Mouse (Mus musculus) limb, embryonic 15.5 days (tissue): ENCODE results near the gene Elk3. TPM values are rescaled to one million over a fixed set of nuclear protein-coding genes. Genes with fewer than 3 reads are reported as not detected.

Source experiments
- ATAC-seq: fragments of 200-750 bp; cut with Nextera tagmentation; 2 replicates; pipeline ENCODE4 v1.8.0; 2017; ENCODE audit warnings: low read depth, moderate TSS enrichment; ENCODE audit not compliant: insufficient number of reproducible peaks, low FRiP score, low TSS enrichment
- H3K27ac ChIP-seq: fragments of 300-500 bp; sonication (generic); 2 replicates; pipeline ENCODE4 v1.5.1; 2015; ENCODE audit warnings: moderate library complexity, mild to moderate bottlenecking, inconsistent platforms
- H3K27me3 ChIP-seq: fragments of 300-500 bp; sonication (generic); 2 replicates; pipeline ENCODE4 v1.6.1; 2015; ENCODE audit warnings: inconsistent platforms
- H3K36me3 ChIP-seq: fragments of 300-500 bp; sonication (generic); 2 replicates; pipeline ENCODE4 v1.6.1; 2015; ENCODE audit warnings: inconsistent platforms
- H3K4me1 ChIP-seq: fragments of 300-500 bp; sonication (generic); 2 replicates; pipeline ENCODE4 v1.6.1; 2015; ENCODE audit warnings: inconsistent platforms
- H3K4me2 ChIP-seq: fragments of 300-500 bp; sonication (generic); 2 replicates; pipeline ENCODE4 v1.6.1; 2015; ENCODE audit warnings: mild to moderate bottlenecking, inconsistent platforms
- H3K4me3 ChIP-seq: fragments of 300-500 bp; sonication (generic); 2 replicates; pipeline ENCODE4 v1.5.1; 2015; ENCODE audit warnings: mild to moderate bottlenecking, inconsistent platforms
- H3K9ac ChIP-seq: fragments of 300-500 bp; sonication (generic); 2 replicates; pipeline ENCODE4 v1.6.1; 2015; ENCODE audit warnings: inconsistent platforms
- H3K9me3 ChIP-seq: fragments of 300-500 bp; sonication (generic); 2 replicates; pipeline ENCODE4 v1.6.1; 2016; ENCODE audit warnings: inconsistent platforms
- WGBS: fragments of 180-500 bp; shearing (Covaris S2); methylation state at CpG from one replicate; pipeline ENCODE4 v1.1.7; 2015; 5-methylcytosine and 5-hydroxymethylcytosine counted together
- polyA plus RNA-seq: library from polyadenylated mRNA; unstranded; fragments of >200 nt; fragmentation: Nextera tagmentation; extraction: Ambion mirVana; gene quantifications from 2 replicates; pipeline ENCODE4 v1.2.1, GENCODE M21; 2015

Elk3 gene
- polyA plus RNA-seq, 1 experiment from 2014 or later = 36.2 TPM

DNA sequence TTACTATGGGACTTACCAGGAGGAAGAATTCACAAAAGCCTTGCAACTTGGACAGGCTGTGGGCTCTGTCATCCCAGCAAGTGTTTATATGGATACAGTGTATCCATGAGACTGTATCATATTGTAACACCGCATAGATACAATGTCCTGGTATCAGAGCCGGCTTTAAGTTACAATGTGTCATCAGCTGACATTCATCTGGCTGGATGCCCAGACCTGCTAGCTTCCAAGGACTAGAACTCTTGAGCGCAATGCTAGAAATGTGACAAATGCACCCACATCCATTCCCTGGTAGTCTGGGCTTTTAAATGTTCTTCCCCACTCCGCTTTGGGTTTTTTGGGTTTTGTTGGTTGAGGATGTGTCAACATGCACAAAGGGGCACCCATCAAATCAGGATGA is 22.6 kb downstream of the Elk3 start:
- H3K27ac ChIP-seq = no peak overlapping the region
- H3K36me3 ChIP-seq = peaks cover 18% of the 10 kb centered on the region
- no peak for ATAC-seq
- H3K4me2 ChIP-seq = no peak overlapping the region
- H3K27me3 ChIP-seq = no peaks in the 10 kb centered on the region
- peaks cover 21% of the 10 kb centered on the region for H3K4me1 ChIP-seq
- H3K4me3 ChIP-seq = no peak overlapping the region
- no peaks in the 10 kb centered on the region for H3K9me3 ChIP-seq
- no peak overlapping the region for H3K9ac ChIP-seq
- WGBS = 51% methylated on average over 4 of the region's 4 CpGs

- H3K9ac ChIP-seq = no peak overlapping the region
- H3K4me2 ChIP-seq = no peak overlapping the region
- H3K9me3 ChIP-seq = no peaks in the 10 kb centered on the region
- no peak overlapping the region for H3K27ac ChIP-seq
- no peak for ATAC-seq
- H3K36me3 ChIP-seq = peaks cover 21% of the 10 kb centered on the region
- H3K27me3 ChIP-seq = no peaks in the 10 kb centered on the region
- 78% methylated on average over 8 of the region's 8 CpGs for WGBS
- H3K4me3 ChIP-seq = no peak overlapping the region
- H3K4me1 ChIP-seq = peaks cover 21% of the 10 kb centered on the region
Measured at GRCm38 (mm10) chr10:93287551-93288145, 23.3 kb downstream of the Elk3 start.

DNA sequence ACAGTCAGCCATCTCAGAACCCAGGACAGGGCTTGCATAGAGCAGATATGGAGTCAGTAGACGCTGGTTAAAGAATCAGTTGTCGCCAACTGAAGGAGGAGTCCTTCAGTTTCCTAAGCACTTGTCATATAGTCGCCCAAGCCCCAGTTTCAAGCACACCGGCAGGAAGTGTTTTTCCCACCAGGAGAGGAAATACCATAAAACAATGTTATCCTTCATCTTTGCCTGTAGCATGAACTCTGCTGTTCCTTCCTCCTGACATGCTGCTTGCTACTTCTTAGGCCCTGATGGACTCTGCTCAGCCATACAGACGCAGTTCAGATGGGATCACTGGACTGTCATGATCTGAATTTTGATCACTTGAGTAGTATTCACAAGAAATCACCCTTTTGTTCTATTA is 25.4 kb downstream of the Elk3 start:
- 78% methylated on average over 5 of the region's 5 CpGs for WGBS
- ATAC-seq = no peak
- Histone ChIP-seq H3K36me3 (peaks cover 37% of the 10 kb centered on the region), H3K4me3 (no peak overlapping the region), H3K9ac (no peak overlapping the region), H3K4me2 (no peak overlapping the region), H3K9me3 (no peaks in the 10 kb centered on the region), H3K4me1 (peaks cover 15% of the 10 kb centered on the region), H3K27ac (no peak overlapping the region), H3K27me3 (no peaks in the 10 kb centered on the region)

- no peak overlapping the region for H3K4me2 ChIP-seq
- H3K36me3 ChIP-seq = peaks cover 51% of the 10 kb centered on the region
- H3K27ac ChIP-seq = no peak overlapping the region
- H3K9ac ChIP-seq = no peak overlapping the region
- peaks cover 15% of the 10 kb centered on the region for H3K4me1 ChIP-seq
- H3K4me3 ChIP-seq = no peak overlapping the region
- no peaks in the 10 kb centered on the region for H3K27me3 ChIP-seq
- no peaks in the 10 kb centered on the region for H3K9me3 ChIP-seq
- no peak for ATAC-seq
- WGBS = 70% methylated on average over 4 of the region's 4 CpGs
Measured at GRCm38 (mm10) chr10:93283258-93283657, 27.7 kb downstream of the Elk3 start.

DNA sequence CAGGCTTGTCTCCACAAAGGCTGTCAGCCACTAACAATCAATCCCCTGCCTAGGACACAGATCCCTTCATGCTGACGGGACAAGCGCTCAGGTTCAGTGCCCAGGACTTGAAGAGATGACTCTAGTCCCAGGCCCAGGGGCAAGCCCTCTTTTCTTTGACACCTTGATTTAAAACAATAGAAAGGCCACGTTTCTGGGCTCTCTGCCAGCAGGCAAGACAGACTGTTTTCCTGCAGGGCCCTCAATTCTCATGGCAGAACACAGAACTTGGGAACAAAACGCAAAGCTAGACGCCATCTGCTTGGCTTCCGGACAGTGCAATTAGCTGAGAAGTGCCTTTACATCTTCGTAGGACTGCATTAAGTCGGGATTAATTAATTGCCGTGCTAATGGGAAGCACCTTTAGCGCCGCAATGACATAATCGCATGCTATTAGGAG is 28.4 kb downstream of the Elk3 start:
- 30% methylated on average over 12 of the region's 12 CpGs for WGBS
- no peak for ATAC-seq
- Histone ChIP-seq H3K4me3 (no peak overlapping the region), H3K36me3 (peaks cover 55% of the 10 kb centered on the region), H3K27me3 (no peaks in the 10 kb centered on the region), H3K4me1 (peaks cover 14% of the 10 kb centered on the region), H3K27ac (no peak overlapping the region), H3K9me3 (no peaks in the 10 kb centered on the region), H3K4me2 (no peak overlapping the region), H3K9ac (no peak overlapping the region)

- H3K27ac ChIP-seq = no peak overlapping the region
- H3K4me1 ChIP-seq = peaks cover 18% of the 10 kb centered on the region
- no peaks in the 10 kb centered on the region for H3K9me3 ChIP-seq
- no peak overlapping the region for H3K9ac ChIP-seq
- ATAC-seq = no peak
- H3K4me2 ChIP-seq = no peak overlapping the region
- no peaks in the 10 kb centered on the region for H3K27me3 ChIP-seq
- H3K4me3 ChIP-seq = no peak overlapping the region
- 78% methylated on average over 7 of the region's 7 CpGs for WGBS
- H3K36me3 ChIP-seq = peaks cover 55% of the 10 kb centered on the region
Measured at GRCm38 (mm10) chr10:93281092-93281491, 29.8 kb downstream of the Elk3 start.

GRCm38 (mm10) chr10:93280586-93280985 is 30.3 kb downstream of the Elk3 start:
- ATAC-seq = no peak
- Histone ChIP-seq H3K36me3 (peaks cover 55% of the 10 kb centered on the region), H3K4me2 (no peak overlapping the region), H3K4me1 (peaks cover 23% of the 10 kb centered on the region), H3K27me3 (no peaks in the 10 kb centered on the region), H3K9me3 (no peaks in the 10 kb centered on the region), H3K4me3 (no peak overlapping the region), H3K27ac (no peak overlapping the region), H3K9ac (no peak overlapping the region)
- 73% methylated on average over 12 of the region's 12 CpGs for WGBS

DNA sequence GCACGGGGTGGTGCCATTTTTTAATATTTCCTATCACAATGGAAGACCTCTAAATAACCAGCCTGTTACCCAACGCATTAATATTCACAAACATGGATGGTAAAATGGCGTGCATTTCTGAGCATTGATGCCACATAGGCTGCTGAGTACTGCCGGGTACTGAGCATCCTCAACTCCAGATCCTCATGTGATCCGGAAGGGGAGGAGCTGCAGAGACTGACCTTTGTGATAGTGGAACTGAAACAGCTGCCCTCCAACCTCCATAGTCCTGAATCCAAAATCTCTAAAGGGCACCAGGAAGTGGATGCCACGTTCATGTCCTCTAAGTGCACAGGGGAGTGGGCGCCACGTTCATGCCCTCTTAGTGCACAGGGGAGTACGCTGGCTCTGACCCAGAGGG is 31.9 kb downstream of the Elk3 start:
- Histone ChIP-seq H3K36me3 (peaks cover 44% of the 10 kb centered on the region), H3K4me1 (peaks cover 38% of the 10 kb centered on the region)
- no peak for ATAC-seq

GRCm38 (mm10) chr10:93278361-93278760 is 32.6 kb downstream of the Elk3 start:
- no peaks in the 10 kb centered on the region for H3K27me3 ChIP-seq
- no peak overlapping the region for H3K9ac ChIP-seq
- no peak overlapping the region for H3K4me2 ChIP-seq
- no peaks in the 10 kb centered on the region for H3K9me3 ChIP-seq
- H3K4me3 ChIP-seq = no peak overlapping the region
- H3K27ac ChIP-seq = no peak overlapping the region
- H3K36me3 ChIP-seq = peaks cover 37% of the 10 kb centered on the region
- 85% methylated on average over 8 of the region's 8 CpGs for WGBS
- no peak for ATAC-seq
- H3K4me1 ChIP-seq = peaks cover 38% of the 10 kb centered on the region

More for the DNA sequence above, 31.9 kb downstream of the Elk3 start:
- Histone ChIP-seq H3K4me2 (no peak overlapping the region), H3K9ac (no peak overlapping the region), H3K27me3 (no peaks in the 10 kb centered on the region), H3K9me3 (no peaks in the 10 kb centered on the region), H3K27ac (no peak overlapping the region), H3K4me3 (no peak overlapping the region)
- WGBS = 91% methylated on average over 9 of the region's 9 CpGs

DNA sequence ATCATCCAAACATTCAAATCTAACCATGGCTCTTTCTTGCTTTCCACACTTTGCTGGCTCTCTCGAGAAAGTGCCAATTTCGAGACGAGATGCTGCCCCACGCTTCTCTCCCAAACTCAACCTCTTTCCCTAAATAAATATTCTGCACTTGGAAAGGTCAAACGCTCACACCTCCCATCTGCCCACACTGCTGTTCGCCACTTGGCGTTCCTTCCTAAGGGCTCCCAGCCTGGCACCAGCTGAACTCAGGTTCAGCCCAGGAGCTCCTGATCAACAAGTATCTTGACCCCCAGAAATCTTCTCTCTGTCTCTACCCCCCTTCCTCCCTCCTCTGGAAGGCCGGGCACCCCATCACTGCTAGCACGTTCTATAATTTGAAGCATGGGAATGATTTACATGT is 34.1 kb downstream of the Elk3 start:
- peak overlapping the region; percentile 32; the same call in 1 of the 2 replicates for H3K4me2 ChIP-seq
- peaks cover 47% of the 10 kb centered on the region for H3K4me1 ChIP-seq
- H3K27ac ChIP-seq = peak overlapping the region; percentile 14; the same call in 1 of the 2 replicates
- no peaks in the 10 kb centered on the region for H3K9me3 ChIP-seq
- no peaks in the 10 kb centered on the region for H3K27me3 ChIP-seq
- peaks cover 30% of the 10 kb centered on the region for H3K36me3 ChIP-seq
- 55% methylated on average over 9 of the region's 9 CpGs for WGBS
- no peak overlapping the region for H3K9ac ChIP-seq
- ATAC-seq = no peak
- H3K4me3 ChIP-seq = no peak overlapping the region

DNA sequence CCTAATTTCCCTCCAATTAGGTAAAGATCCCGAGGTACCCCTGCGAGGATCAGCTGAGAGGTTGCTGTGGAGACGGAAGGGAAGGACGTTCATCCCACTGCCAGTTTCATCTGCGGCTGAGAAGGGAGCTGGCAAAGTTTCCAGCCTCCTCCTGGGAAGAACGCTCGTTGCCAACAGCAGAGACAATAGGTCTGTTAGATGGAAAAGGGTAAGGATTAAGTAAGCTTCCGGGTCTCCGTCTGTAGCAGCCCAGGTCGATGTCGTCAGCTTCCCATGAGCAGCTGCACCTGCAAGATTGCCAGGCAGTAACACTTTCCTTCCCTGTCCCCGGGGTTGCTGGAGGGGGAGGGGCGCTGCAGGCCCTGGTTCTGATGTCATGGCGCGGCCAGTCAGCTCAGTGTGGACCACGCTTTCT is 34.6 kb downstream of the Elk3 start:
- ATAC-seq = no peak; the same call in 1 of the 2 replicates

GRCm38 (mm10) chr10:93275212-93276136 is 35.5 kb downstream of the Elk3 start:
- Histone ChIP-seq H3K27me3 (no peaks in the 10 kb centered on the region), H3K27ac (peak overlapping the region; percentile 63), H3K4me3 (no peak overlapping the region), H3K4me2 (no peak overlapping the region), H3K9me3 (no peaks in the 10 kb centered on the region), H3K9ac (no peak overlapping the region), H3K4me1 (peaks cover 58% of the 10 kb centered on the region), H3K36me3 (peaks cover 17% of the 10 kb centered on the region; the same call in 1 of the 2 replicates)
- WGBS = 46% methylated on average over 25 of the region's 25 CpGs
- peak; percentile 69; the same call in 1 of the 2 replicates for ATAC-seq

More for the DNA sequence above, 34.6 kb downstream of the Elk3 start:
- H3K9me3 ChIP-seq = no peaks in the 10 kb centered on the region
- no peak overlapping the region for H3K9ac ChIP-seq
- H3K27me3 ChIP-seq = no peaks in the 10 kb centered on the region
- H3K36me3 ChIP-seq = peaks cover 25% of the 10 kb centered on the region; the same call in 1 of the 2 replicates
- peaks cover 52% of the 10 kb centered on the region for H3K4me1 ChIP-seq
- H3K4me2 ChIP-seq = peak overlapping the region; percentile 32
- 0 out of 2 replicates have a peak overlapping the region, but pooled peaks have one; percentile 14 for H3K27ac ChIP-seq
- WGBS = 11% methylated on average over 16 of the region's 16 CpGs
- 0 out of 2 replicates have a peak overlapping the region, but pooled peaks have one; percentile 0 for H3K4me3 ChIP-seq
